Mouse (Mus musculus): ENCODE data around the gene Sypl2.
"Not testable (repeated sequence)": the region's sequence is repeated elsewhere in the genome, so short reads cannot be mapped to it uniquely, and the experiment has no call there.

Sypl2 gene

DNA sequence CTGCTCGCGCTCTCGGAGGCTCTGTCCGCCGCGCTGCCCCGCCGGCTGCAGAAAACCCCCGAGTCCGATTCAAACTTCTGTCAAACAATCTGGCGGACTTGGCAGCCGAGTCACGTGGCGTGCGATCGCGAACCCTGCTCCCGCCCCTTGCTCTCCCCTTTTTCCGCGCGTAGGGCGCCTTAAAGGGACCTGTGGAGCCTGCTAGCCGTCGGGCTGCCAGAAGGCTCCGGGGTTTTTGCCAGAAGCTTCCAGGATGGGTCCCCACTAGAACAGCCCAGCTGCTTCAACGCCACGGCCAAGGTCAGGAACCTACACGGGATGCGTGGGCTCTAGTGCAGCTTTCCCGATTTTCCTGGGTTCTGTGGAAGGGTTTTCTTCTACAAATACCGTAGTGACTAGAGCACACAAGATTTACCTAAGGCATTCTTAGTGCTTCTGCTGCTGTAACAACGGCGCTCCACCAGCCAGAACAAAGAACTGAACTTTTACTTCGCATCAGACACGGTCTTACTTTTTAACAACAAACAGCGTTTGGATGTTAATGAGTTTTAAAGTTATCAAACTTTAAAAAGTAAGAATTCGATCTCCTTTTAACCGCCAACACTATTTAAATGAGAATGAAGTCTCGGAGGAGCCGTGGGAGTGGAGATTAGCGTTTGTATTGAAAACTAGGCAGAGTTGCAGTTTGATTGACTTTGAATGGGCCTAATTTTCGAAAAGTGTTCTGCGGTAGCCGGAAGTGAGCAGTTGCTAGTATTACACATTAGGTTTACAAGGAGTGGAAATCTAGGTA lies at the start of gene Sypl2:
Gene Sypl2 (minus strand): TSS at position 91 of the 793 bp plus-strand sequence.
- TF ChIP-seq CTCF (conservative IDR thresholded peaks at IDR 0.05; ENCODE audit: low read length) (no peak), NANOG (IDR thresholded peaks at IDR 0.05; ENCODE audit: borderline replicate concordance, low read length) (no peak), POU5F1 (IDR thresholded peaks at IDR 0.05; ENCODE audit: borderline replicate concordance, low read length) (no peak)
- peak within 1 kb of the TSS; percentile 78 for H3K4me3 ChIP-seq (replicated peaks; ENCODE audit: low read length)
- no peaks in the 10 kb centered on the region for H3K36me3 ChIP-seq (ENCODE audit: insufficient read depth, low read length)
- peaks cover 20% of the 10 kb centered on the region for H3K4me1 ChIP-seq (replicated peaks; ENCODE audit: low read depth, low read length)
- no peaks in the 10 kb centered on the region for H3K9me3 ChIP-seq (ENCODE audit: low read length)
- peaks cover 60% of the 10 kb centered on the region for H3K27me3 ChIP-seq (ENCODE audit: insufficient read depth, low read length)

DNA sequence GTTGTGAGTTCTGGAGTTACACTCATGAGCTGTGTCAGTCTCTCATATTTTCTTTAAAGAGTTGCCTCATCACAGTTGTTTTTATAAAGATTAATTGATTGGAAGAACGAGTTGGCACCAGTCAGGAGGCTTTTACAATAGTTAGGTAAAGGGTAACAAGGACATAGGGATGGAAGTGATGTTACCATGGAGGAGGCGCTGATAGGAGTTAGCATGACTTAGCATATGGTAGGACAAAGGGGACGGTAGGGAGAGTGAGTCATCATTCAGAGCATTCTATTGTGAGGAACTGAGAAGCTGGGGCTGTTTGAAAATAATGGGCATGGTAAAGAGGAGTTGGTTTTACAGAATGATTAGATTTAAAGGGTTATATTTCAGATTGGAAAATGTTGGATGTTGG lies 32.9 kb upstream of the Sypl2 start:
- peaks cover 29% of the 10 kb centered on the region for H3K4me1 ChIP-seq (replicated peaks; ENCODE audit: low read depth, low read length)
- no peak for TF ChIP-seq CTCF (conservative IDR thresholded peaks at IDR 0.05; ENCODE audit: low read length)
- no peaks in the 10 kb centered on the region for H3K27me3 ChIP-seq (ENCODE audit: insufficient read depth, low read length)
- H3K4me3 ChIP-seq (replicated peaks; ENCODE audit: low read length), result 0 out of 2 replicates have a peak overlapping the region, but pooled peaks have one; percentile 29
- H3K9me3 ChIP-seq (ENCODE audit: low read length), result no peaks in the 10 kb centered on the region
- peaks cover 32% of the 10 kb centered on the region for H3K36me3 ChIP-seq (ENCODE audit: insufficient read depth, low read length)

DNA sequence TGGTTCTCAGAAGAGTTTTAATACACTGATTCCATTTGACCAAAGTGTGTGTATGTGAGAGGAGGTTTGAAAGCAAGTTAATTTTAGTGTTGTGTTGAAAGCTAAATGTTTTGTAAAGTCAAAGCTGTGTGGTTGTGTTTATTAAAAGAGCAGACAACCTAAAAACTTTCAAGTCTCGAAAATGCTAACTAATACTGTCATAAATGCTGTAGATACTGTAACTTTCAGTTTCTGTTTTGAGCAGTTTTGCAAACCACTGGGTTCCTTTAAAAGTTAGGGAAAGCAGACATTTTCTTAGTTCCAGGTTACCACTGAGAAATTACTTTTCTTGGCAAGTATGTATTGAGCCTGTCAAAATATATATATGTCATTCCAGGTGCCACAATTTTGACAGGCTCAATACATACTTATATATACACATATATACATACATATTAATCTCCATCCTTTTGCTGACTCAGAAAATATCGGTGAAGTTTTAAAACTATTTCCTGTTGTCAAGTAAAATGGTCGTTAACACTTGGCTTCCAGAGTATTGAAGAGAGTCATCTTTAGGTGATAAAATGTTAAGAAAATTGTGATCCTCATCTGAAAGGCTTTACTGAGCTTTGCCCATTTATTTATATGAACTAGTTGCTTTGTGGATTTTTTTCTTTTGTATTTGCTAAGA lies 31.5 kb upstream of the Sypl2 start:
- no peaks in the 10 kb centered on the region for H3K27me3 ChIP-seq (ENCODE audit: insufficient read depth, low read length)
- peak overlapping the region; percentile 96 for H3K4me3 ChIP-seq (replicated peaks; ENCODE audit: low read length)
- H3K36me3 ChIP-seq (ENCODE audit: insufficient read depth, low read length), result peaks cover 23% of the 10 kb centered on the region
- TF ChIP-seq CTCF (conservative IDR thresholded peaks at IDR 0.05; ENCODE audit: low read length), result no peak
- no peak for TF ChIP-seq POU5F1 (IDR thresholded peaks at IDR 0.05; ENCODE audit: borderline replicate concordance, low read length)
- TF ChIP-seq NANOG (IDR thresholded peaks at IDR 0.05; ENCODE audit: borderline replicate concordance, low read length), result no peak
- peaks cover 29% of the 10 kb centered on the region for H3K4me1 ChIP-seq (replicated peaks; ENCODE audit: low read depth, low read length)
- no peaks in the 10 kb centered on the region for H3K9me3 ChIP-seq (ENCODE audit: low read length)

DNA sequence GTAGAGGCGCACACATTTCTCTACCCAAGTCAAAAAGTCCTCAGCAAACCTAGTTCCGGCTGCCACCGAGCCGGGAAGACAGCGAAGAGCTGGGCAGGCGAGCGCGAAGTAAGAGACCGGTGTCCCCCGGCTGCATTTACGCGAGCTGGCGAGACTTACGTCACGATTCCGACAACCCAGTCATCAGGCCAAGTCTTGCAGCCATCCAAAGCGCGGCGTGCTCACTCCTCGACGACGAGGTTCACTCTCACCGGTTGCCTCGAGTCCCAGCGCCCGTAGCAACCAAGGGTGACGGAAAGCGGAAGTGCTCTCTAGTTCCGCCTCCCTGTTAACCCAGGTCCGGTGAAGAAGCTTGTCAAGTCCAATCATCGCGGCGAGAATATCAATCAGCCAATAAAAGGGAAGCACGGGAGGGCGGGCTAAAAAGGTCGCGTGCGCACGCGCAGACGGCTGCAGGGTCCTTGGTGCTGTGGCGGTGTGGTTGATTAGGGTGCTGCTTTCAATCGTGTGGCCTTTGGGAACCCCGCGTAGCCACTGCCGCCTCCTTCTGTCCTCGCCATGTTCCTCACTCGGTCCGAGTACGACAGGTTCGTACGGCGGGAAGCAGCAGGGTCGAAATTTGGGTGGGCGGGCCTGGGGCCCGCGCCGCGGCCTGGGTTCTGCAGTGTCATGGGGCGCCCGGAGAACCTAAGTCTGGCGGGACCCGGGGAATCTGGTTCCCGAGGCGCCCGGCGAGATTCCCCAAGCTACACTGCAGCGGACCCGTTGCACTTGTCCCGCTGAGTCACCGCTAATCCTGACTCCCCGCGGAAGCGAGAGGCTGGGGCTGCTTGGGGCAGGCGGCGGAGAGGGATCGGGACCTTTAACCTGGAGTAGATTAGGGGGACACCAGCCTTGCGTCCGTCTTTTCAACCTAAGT lies 30.5 kb upstream of the Sypl2 start, which contains the start of gene Psma5:
Gene Psma5 (plus strand): TSS at position 208 of the 919 bp plus-strand sequence.
- H3K36me3 ChIP-seq (ENCODE audit: insufficient read depth, low read length), result peaks cover 15% of the 10 kb centered on the region

DNA sequence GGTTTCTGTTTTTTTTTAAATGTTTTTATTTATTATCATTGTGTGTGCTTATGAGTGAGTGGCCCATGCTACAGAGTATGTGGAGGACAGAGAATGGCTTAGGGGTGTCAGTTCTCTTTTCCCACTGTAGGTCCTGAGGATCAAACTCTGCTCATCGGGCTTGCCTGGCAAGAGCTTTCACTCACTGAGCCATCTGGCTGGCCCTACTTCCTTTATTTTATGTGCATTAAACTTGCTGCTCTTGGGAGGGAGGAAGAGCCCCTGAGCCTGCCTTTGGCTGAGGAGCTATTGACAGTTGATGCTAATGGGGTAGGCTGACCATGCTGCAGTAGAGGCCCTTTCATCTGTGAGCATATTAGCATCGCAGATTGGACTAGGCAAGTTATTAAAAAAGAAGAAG lies 20.4 kb upstream of the Sypl2 start:
- H3K4me1 ChIP-seq (replicated peaks; ENCODE audit: low read depth, low read length), result peaks cover 10% of the 10 kb centered on the region
- no peaks in the 10 kb centered on the region for H3K36me3 ChIP-seq (ENCODE audit: insufficient read depth, low read length)
- no peaks in the 10 kb centered on the region for H3K27me3 ChIP-seq (ENCODE audit: insufficient read depth, low read length)
- peaks cover 16% of the 10 kb centered on the region for H3K9me3 ChIP-seq (ENCODE audit: low read length)
- TF ChIP-seq CTCF (conservative IDR thresholded peaks at IDR 0.05; ENCODE audit: low read length) (no peak), NANOG (IDR thresholded peaks at IDR 0.05; ENCODE audit: borderline replicate concordance, low read length) (no peak), POU5F1 (IDR thresholded peaks at IDR 0.05; ENCODE audit: borderline replicate concordance, low read length) (no peak)
- H3K4me3 ChIP-seq (replicated peaks; ENCODE audit: low read length), result no peak overlapping the region

More for the DNA sequence above, 30.5 kb upstream of the Sypl2 start, which contains the start of gene Psma5:
- Histone ChIP-seq H3K4me1 (replicated peaks; ENCODE audit: low read depth, low read length) (peaks cover 29% of the 10 kb centered on the region), H3K9me3 (ENCODE audit: low read length) (no peaks in the 10 kb centered on the region), H3K27me3 (ENCODE audit: insufficient read depth, low read length) (no peaks in the 10 kb centered on the region), H3K4me3 (replicated peaks; ENCODE audit: low read length) (peak within 1 kb of the TSS; percentile 96)
- TF ChIP-seq POU5F1 (IDR thresholded peaks at IDR 0.05; ENCODE audit: borderline replicate concordance, low read length) (no peak), CTCF (conservative IDR thresholded peaks at IDR 0.05; ENCODE audit: low read length) (no peak), NANOG (IDR thresholded peaks at IDR 0.05; ENCODE audit: borderline replicate concordance, low read length) (no peak)

DNA sequence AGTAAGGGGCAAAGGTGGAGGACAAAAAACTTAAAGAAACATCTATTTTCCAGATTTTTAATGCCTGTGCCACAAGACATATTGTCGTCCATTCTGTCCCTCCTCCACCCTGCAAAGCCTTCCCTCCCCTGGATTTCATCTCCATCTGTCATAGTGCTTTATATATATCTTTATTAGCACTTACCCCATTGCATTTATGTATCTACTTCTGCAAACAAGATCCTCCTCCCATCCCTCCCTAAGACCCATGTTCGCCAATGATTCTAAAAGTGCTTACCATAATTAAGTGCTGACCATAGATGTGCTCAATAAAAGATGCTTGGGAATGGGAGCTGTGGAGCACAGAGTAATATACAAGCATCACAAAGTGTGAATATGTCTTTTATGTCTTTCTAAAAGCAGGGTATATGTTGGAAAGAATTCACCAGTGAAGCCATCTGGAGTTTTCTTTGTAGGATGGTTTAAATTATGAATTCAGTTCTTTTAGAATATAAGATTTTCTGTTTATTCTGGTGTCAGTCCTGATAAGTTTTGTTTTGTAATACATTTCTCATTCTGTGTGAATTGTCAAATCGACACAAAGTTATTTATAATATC lies 14.9 kb upstream of the Sypl2 start:
- Histone ChIP-seq H3K4me3 (replicated peaks; ENCODE audit: low read length) (no peak overlapping the region), H3K27me3 (ENCODE audit: insufficient read depth, low read length) (peaks cover 22% of the 10 kb centered on the region), H3K4me1 (replicated peaks; ENCODE audit: low read depth, low read length) (peaks cover 9% of the 10 kb centered on the region; the same call in 1 of the 2 replicates), H3K9me3 (ENCODE audit: low read length) (peaks cover 14% of the 10 kb centered on the region), H3K36me3 (ENCODE audit: insufficient read depth, low read length) (no peaks in the 10 kb centered on the region)
- TF ChIP-seq CTCF (conservative IDR thresholded peaks at IDR 0.05; ENCODE audit: low read length) (no peak), NANOG (IDR thresholded peaks at IDR 0.05; ENCODE audit: borderline replicate concordance, low read length) (no peak), POU5F1 (IDR thresholded peaks at IDR 0.05; ENCODE audit: borderline replicate concordance, low read length) (no peak)

DNA sequence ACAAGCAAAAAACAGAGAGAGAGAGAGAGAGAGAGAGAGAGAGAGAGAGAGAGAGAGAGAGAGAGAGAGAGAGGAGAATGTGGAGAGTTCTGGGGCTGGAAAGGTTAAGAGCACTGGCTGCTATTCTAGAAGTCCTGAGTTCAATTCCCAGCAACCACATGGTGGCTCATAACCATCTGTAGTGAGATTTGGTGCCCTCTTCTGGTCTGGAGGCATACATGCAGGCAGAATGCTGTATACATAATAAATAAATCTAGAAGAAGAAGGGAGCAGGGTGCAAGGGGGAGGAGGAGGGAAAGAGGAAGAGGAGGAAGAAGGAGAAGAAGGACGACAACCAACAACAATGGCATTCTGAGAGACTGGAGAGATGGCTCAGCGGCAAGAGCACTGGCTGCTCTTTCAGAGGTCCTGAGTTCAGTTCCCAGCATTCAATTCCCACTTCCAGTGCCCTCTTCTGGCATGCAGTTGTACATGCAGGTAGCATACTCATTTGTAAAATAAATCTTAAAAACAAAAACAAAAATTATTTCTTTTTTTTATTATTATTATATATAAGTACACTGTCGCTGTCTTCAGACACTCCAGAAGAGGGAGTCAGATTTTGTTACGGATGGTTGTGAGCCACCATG lies 11.1 kb upstream of the Sypl2 start:
- peaks cover 22% of the 10 kb centered on the region for H3K27me3 ChIP-seq (ENCODE audit: insufficient read depth, low read length)
- not testable (repeated sequence) for H3K36me3 ChIP-seq (ENCODE audit: insufficient read depth, low read length); H3K4me1 ChIP-seq (replicated peaks; ENCODE audit: low read depth, low read length); H3K4me3 ChIP-seq (replicated peaks; ENCODE audit: low read length); H3K9me3 ChIP-seq (ENCODE audit: low read length)
- TF ChIP-seq CTCF (conservative IDR thresholded peaks at IDR 0.05; ENCODE audit: low read length), result peak; percentile 28; the same call in 1 of the 2 replicates

Measured in E14TG2a.4 (cell line).